Mouse (Mus musculus): ENCODE measurements around the gene Svip. TPM values are rescaled to one million over a fixed set of nuclear protein-coding genes. Genes with fewer than 3 reads are reported as not detected.

Gene Svip
- total RNA-seq, 1 experiment from 2014 or later: 16.5 TPM

- no peak for ATAC-seq (replicated peaks in 1 of 2; ENCODE audit: insufficient read depth in 1 of 2, low FRiP score in 2 of 2, low TSS enrichment in 1 of 2, low read depth in 1 of 2, poor library complexity in 2 of 2, severe bottlenecking in 2 of 2)
Observed at GRCm38 (mm10) chr7:51969379-51969778, 36.4 kb downstream of the Svip start.

- no peak for ATAC-seq (replicated peaks in 1 of 2; ENCODE audit: insufficient read depth in 1 of 2, low FRiP score in 2 of 2, low TSS enrichment in 1 of 2, low read depth in 1 of 2, poor library complexity in 2 of 2, severe bottlenecking in 2 of 2)
Observed at GRCm38 (mm10) chr7:51967581-51967980, 38.2 kb downstream of the Svip start.

GRCm38 (mm10) chr7:51964681-51965080, 41.1 kb downstream of the Svip start:
- no peak for ATAC-seq (replicated peaks in 1 of 2; ENCODE audit: insufficient read depth in 1 of 2, low FRiP score in 2 of 2, low TSS enrichment in 1 of 2, low read depth in 1 of 2, poor library complexity in 2 of 2, severe bottlenecking in 2 of 2)

- ATAC-seq (replicated peaks in 1 of 2; ENCODE audit: insufficient read depth in 1 of 2, low FRiP score in 2 of 2, low TSS enrichment in 1 of 2, low read depth in 1 of 2, poor library complexity in 2 of 2, severe bottlenecking in 2 of 2): no peak
Observed at GRCm38 (mm10) chr7:51962219-51962952, 43.4 kb downstream of the Svip start.

GRCm38 (mm10) chr7:51960698-51961374, 45.0 kb downstream of the Svip start:
- ATAC-seq (replicated peaks in 1 of 2; ENCODE audit: insufficient read depth in 1 of 2, low FRiP score in 2 of 2, low TSS enrichment in 1 of 2, low read depth in 1 of 2, poor library complexity in 2 of 2, severe bottlenecking in 2 of 2): no peak

GRCm38 (mm10) chr7:51957766-51958165, 48.1 kb downstream of the Svip start:
- no peak for ATAC-seq (replicated peaks in 1 of 2; ENCODE audit: insufficient read depth in 1 of 2, low FRiP score in 2 of 2, low TSS enrichment in 1 of 2, low read depth in 1 of 2, poor library complexity in 2 of 2, severe bottlenecking in 2 of 2)

GRCm38 (mm10) chr7:51955424-51956041, 50.3 kb downstream of the Svip start:
- peak; percentile 39 to 59 for ATAC-seq (replicated peaks in 1 of 2; ENCODE audit: insufficient read depth in 1 of 2, low FRiP score in 2 of 2, low TSS enrichment in 1 of 2, low read depth in 1 of 2, poor library complexity in 2 of 2, severe bottlenecking in 2 of 2)

Other genes with a start within 250 kb of the Svip start
- gene Gas2, start 144.0 kb downstream of the Svip start, total RNA-seq (2017): 4.6 and 7.4 TPM in 2 replicates
- 6.6 and 8.2 TPM in 2 replicates for gene Fancf, start 143.8 kb downstream of the Svip start, total RNA-seq (2017)
- gene 1700015G11Rik, start 9.7 kb upstream of the Svip start, total RNA-seq (2017): not detected in 2 replicates